Mouse (Mus musculus) liver, embryonic 14 days (tissue): ENCODE results near the gene Rgs10. TPM values are rescaled to one million over a fixed set of nuclear protein-coding genes. Genes with fewer than 3 reads are reported as not detected.

ENCODE experiments used
- polyA plus RNA-seq: library from polyadenylated mRNA; depleted of rRNA; stranded (reverse); fragments of >200 nt; gene quantifications from 2 replicates; pipeline ENCODE4 v1.2.3, GENCODE M21; 2012; rRNA removed

The Rgs10 gene
- polyA plus RNA-seq: 37.7 and 42.2 TPM in 2 replicates

GRCm38 (mm10) chr7:128417930-128418779, at the start of gene Rgs10:
Rgs10 (minus strand) TSS chr7:128418758.

GRCm38 (mm10) chr7:128461285-128462215, 43.0 kb upstream of the Rgs10 start, which contains the start of gene Tial1:
Tial1 (minus strand) TSS chr7:128461717.

Other genes starting within 250 kb of the Rgs10 start
- 0.55 and 1.4 TPM in 2 replicates for gene Cox6a2, start 212.4 kb downstream of the Rgs10 start, polyA plus RNA-seq
- gene Armc5, start 181.4 kb downstream of the Rgs10 start, polyA plus RNA-seq: 4.6 and 5.1 TPM in 2 replicates
- 0.96 and 1.3 TPM in 2 replicates for gene 9130023H24Rik, start 180.7 kb downstream of the Rgs10 start, polyA plus RNA-seq
- 4.5 and 6.2 TPM in 2 replicates for gene Tgfb1i1, start 171.9 kb downstream of the Rgs10 start, polyA plus RNA-seq
- gene Slc5a2, start 153.1 kb downstream of the Rgs10 start, polyA plus RNA-seq: 1.5 TPM in 2 replicates
- 21.0 and 24.7 TPM in 2 replicates for gene BC017158, start 120.6 kb downstream of the Rgs10 start, polyA plus RNA-seq
- gene Tial1, start 43.0 kb upstream of the Rgs10 start, polyA plus RNA-seq: 57.8 and 60.5 TPM in 2 replicates
- gene Bag3, start 104.9 kb upstream of the Rgs10 start, polyA plus RNA-seq: 2.6 and 2.9 TPM in 2 replicates
- gene Inpp5f, start 192.6 kb upstream of the Rgs10 start, polyA plus RNA-seq: 3.9 and 4.6 TPM in 2 replicates